Mouse (Mus musculus) small intestine, adult 2 months (tissue): ENCODE results near the gene Eif1.

Source experiments
- CTCF ChIP-seq: fragments of 200-500 bp; IDR thresholded peaks from 2 replicates; pipeline ENCODE4 v1.5.1; 2012; ENCODE audit warnings: low read depth, mild to moderate bottlenecking, control low read depth, inconsistent platforms, low read length, moderate library complexity, mixed read lengths; ENCODE audit not compliant: insufficient replicate concordance, insufficient read length; ENCODE audit errors: extremely low read depth
- POLR2A ChIP-seq: fragments of 200-500 bp; IDR thresholded peaks from 2 replicates; pipeline ENCODE4 v1.6.1; 2012; ENCODE audit warnings: low read depth, mild to moderate bottlenecking, control low read depth, inconsistent platforms, low read length, moderate library complexity

GRCm38 (mm10) chr11:100271878-100272277 is 47.8 kb upstream of the Eif1 start:
- TF ChIP-seq POLR2A (no peak), CTCF (no peak)
